In the genomic region with DNA sequence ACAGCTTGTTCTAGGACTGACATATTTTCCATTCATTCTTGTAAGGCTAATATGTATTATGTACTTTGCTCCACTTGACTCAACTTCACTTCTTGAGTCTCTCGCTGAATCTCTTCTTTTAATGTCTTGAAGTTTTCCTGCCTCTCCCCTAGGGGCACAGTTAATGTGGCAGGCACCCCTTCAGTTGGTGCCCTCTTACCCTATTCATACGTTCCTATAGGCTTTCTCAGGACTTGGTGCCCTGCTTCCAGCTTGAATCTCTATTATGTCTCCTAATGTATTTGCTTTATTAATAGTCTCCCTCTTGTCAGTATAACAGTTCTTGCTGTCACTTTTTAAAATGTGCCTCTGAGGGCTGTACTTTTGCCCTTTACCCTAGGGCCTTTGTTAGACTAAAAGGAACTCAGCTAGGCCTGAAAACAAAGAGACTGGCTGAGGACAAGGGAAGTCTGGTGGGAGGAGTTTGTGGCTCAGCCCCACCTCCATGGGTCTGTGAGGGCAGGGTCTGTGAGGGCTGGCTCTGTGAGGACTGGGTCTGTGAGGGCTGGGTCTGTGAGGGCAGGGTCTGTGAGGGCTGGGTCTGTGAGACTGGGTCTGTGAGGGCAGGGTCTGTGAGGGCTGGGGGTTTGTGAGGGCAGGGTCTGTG, we compare ENCODE assay signal across 9 mouse cellular contexts.
A peak's percentile ranks its signal among the peaks of the same experiment; 100 is the strongest.
DNase-seq lines count a peak whose midpoint lies in the region; ATAC-seq lines count a peak whose summit lies in the region.
"Had no signal": no experiment of that assay in that cellular context is flagged by ENCODE, and none has a peak within 500 bp of the region (broad histone marks: within the 10 kb centered on the region; RNA-seq: fewer than 3 reads in every experiment).

No protein-coding gene starts in this region.

- peak overlapping the region; percentile 85 for H3K27ac ChIP-seq in hindbrain, embryonic 10.5 days
- H3K27ac ChIP-seq in hindbrain, embryonic 16.5 days (ENCODE audit: low read depth, low read length) = no peak overlapping the region
- H3K27ac ChIP-seq in midbrain, embryonic 12.5 days (replicated peaks) = peak overlapping the region; percentile 67
- H3K27ac ChIP-seq in midbrain, embryonic 15.5 days = no peak overlapping the region
- peak overlapping the region; percentile 67 for H3K27ac ChIP-seq in limb, embryonic 10.5 days
- H3K27ac ChIP-seq: limb, embryonic 13.5 days had no signal

- 25% methylated on average over 2 of the region's 2 CpGs for WGBS in hindbrain, embryonic 10.5 days
- 27% methylated on average over 2 of the region's 2 CpGs for WGBS in hindbrain, embryonic 16.5 days
- WGBS in midbrain, embryonic 12.5 days = 17% methylated on average over 2 of the region's 2 CpGs
- 24% methylated on average over 2 of the region's 2 CpGs for WGBS in midbrain, embryonic 15.5 days
- WGBS in limb, embryonic 10.5 days = 62% methylated on average over 2 of the region's 2 CpGs

- no peaks in the 10 kb centered on the region for H3K9me3 ChIP-seq in hindbrain, embryonic 10.5 days
- no peaks in the 10 kb centered on the region for H3K9me3 ChIP-seq in hindbrain, embryonic 16.5 days (ENCODE audit: control insufficient read depth, low read length)
- no peaks in the 10 kb centered on the region for H3K9me3 ChIP-seq in midbrain, embryonic 12.5 days
- no peaks in the 10 kb centered on the region for H3K9me3 ChIP-seq in midbrain, embryonic 15.5 days
- no peaks in the 10 kb centered on the region for H3K9me3 ChIP-seq in limb, embryonic 10.5 days (replicated peaks)
- H3K9me3 ChIP-seq: limb, embryonic 13.5 days had no signal

- no peak for ATAC-seq in hindbrain, embryonic 16.5 days
- peak; percentile 94 for ATAC-seq in midbrain, embryonic 12.5 days (ENCODE audit: low FRiP score, low read depth)
- no peak for ATAC-seq in midbrain, embryonic 15.5 days (replicated peaks)

- H3K4me3 ChIP-seq in hindbrain, embryonic 10.5 days = no peak overlapping the region
- no peak overlapping the region for H3K4me3 ChIP-seq in hindbrain, embryonic 16.5 days (ENCODE audit: low read length)
- no peak overlapping the region for H3K4me3 ChIP-seq in midbrain, embryonic 12.5 days
- H3K4me3 ChIP-seq in midbrain, embryonic 15.5 days = no peak overlapping the region
- no peak overlapping the region for H3K4me3 ChIP-seq in limb, embryonic 10.5 days
- H3K4me3 ChIP-seq: limb, embryonic 13.5 days had no signal

- H3K27me3 ChIP-seq in hindbrain, embryonic 10.5 days (ENCODE audit: insufficient read depth, poor library complexity, severe bottlenecking) = no peaks in the 10 kb centered on the region
- no peaks in the 10 kb centered on the region for H3K27me3 ChIP-seq in hindbrain, embryonic 16.5 days (replicated peaks; ENCODE audit: control insufficient read depth, insufficient read depth, low read length)
- no peaks in the 10 kb centered on the region for H3K27me3 ChIP-seq in midbrain, embryonic 12.5 days
- no peaks in the 10 kb centered on the region for H3K27me3 ChIP-seq in midbrain, embryonic 15.5 days (replicated peaks)
- no peaks in the 10 kb centered on the region for H3K27me3 ChIP-seq in limb, embryonic 10.5 days (ENCODE audit: low read depth, poor library complexity, severe bottlenecking)
- H3K27me3 ChIP-seq: limb, embryonic 13.5 days had no signal

- no peak overlapping the region for H3K4me2 ChIP-seq in hindbrain, embryonic 16.5 days (ENCODE audit: low read length)
- H3K4me2 ChIP-seq in midbrain, embryonic 12.5 days (replicated peaks) = no peak overlapping the region
- H3K4me2 ChIP-seq in midbrain, embryonic 15.5 days = no peak overlapping the region

- no peak overlapping the region for H3K9ac ChIP-seq in hindbrain, embryonic 16.5 days (ENCODE audit: low read depth, low read length)
- H3K9ac ChIP-seq in midbrain, embryonic 12.5 days (replicated peaks) = no peak overlapping the region
- H3K9ac ChIP-seq in midbrain, embryonic 15.5 days = no peak overlapping the region
- H3K9ac ChIP-seq: limb, embryonic 13.5 days had no signal

- no peaks in the 10 kb centered on the region for H3K36me3 ChIP-seq in hindbrain, embryonic 10.5 days
- no peaks in the 10 kb centered on the region for H3K36me3 ChIP-seq in hindbrain, embryonic 16.5 days (ENCODE audit: control insufficient read depth, insufficient read depth, low read length)
- no peaks in the 10 kb centered on the region for H3K36me3 ChIP-seq in midbrain, embryonic 12.5 days
- H3K36me3 ChIP-seq in midbrain, embryonic 15.5 days (replicated peaks) = no peaks in the 10 kb centered on the region
- H3K36me3 ChIP-seq in limb, embryonic 10.5 days = no peaks in the 10 kb centered on the region
- H3K36me3 ChIP-seq: limb, embryonic 13.5 days had no signal

- DNase-seq in hindbrain, embryonic 10.5 days (ENCODE audit: low spot score) = peak; percentile 86
- peak; percentile 60 for DNase-seq in limb, embryonic 10.5 days (ENCODE audit: low spot score)
- peak; percentile 40 to 60 for DNase-seq in thymus, postnatal 36 days
- DNase-seq in ovary, postnatal 14 days (ENCODE audit: low spot score) = no peak
- no peak for DNase-seq in right cerebral cortex, postnatal 14 days

- peaks cover 18% of the 10 kb centered on the region; the same call in 1 of the 2 replicates for H3K4me1 ChIP-seq in hindbrain, embryonic 10.5 days (replicated peaks)
- H3K4me1 ChIP-seq in hindbrain, embryonic 16.5 days (ENCODE audit: control insufficient read depth, insufficient read depth, low read depth, low read length) = no peaks in the 10 kb centered on the region; the same call in 1 of the 2 replicates
- H3K4me1 ChIP-seq in midbrain, embryonic 12.5 days = 0 out of 2 replicates have a peak, but pooled peaks cover 6% of the 10 kb centered on the region
- peaks cover 6% of the 10 kb centered on the region; the same call in 1 of the 2 replicates for H3K4me1 ChIP-seq in midbrain, embryonic 15.5 days
- H3K4me1 ChIP-seq in limb, embryonic 10.5 days = peaks cover 6% of the 10 kb centered on the region; the same call in 1 of the 2 replicates
- H3K4me1 ChIP-seq: limb, embryonic 13.5 days had no signal

Comparison
In these comparisons a context has a peak if more than half of its experiments do, and no peak if none do; other contexts are left out.
1. H3K27ac ChIP-seq: peak in hindbrain, embryonic 10.5 days (single experiment), midbrain, embryonic 12.5 days (single experiment) and limb, embryonic 10.5 days (single experiment); none in hindbrain, embryonic 16.5 days (single experiment) and midbrain, embryonic 15.5 days (single experiment).
2. DNase-seq: peak in hindbrain, embryonic 10.5 days (single experiment), limb, embryonic 10.5 days (single experiment) and thymus, postnatal 36 days (2 of 2); none in ovary, postnatal 14 days (single experiment) and right cerebral cortex, postnatal 14 days (single experiment).